Mouse (Mus musculus) embryo, embryonic 10.5 days (tissue): ENCODE data around the gene 4930453N24Rik.

ENCODE experiments used
- DNase-seq: peaks from one replicate; pipeline ENCODE4 v3.0.0-alpha.2; 2015; ENCODE audit warnings: low spot score

Gene 4930453N24Rik

DNA sequence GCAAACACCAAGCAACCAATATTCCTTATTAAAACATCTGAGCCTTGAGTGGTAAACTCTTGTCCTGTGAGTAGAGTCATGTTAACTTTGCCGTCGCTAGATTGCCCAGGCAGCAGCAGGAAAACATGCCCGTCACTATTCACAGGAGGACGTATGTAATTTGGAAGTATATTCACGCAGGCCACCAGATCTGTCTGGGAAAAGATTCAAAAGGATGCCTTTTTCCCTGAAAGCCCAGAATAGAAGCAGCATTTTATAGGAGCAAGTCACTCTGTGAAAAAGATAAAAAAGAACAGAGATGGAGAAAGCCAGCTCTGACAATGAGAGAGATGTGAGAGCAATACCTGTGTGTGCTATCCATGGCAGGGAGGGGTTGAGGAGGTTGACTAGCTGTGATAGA lies 49.4 kb downstream of the 4930453N24Rik start:
- no peak for DNase-seq

DNA sequence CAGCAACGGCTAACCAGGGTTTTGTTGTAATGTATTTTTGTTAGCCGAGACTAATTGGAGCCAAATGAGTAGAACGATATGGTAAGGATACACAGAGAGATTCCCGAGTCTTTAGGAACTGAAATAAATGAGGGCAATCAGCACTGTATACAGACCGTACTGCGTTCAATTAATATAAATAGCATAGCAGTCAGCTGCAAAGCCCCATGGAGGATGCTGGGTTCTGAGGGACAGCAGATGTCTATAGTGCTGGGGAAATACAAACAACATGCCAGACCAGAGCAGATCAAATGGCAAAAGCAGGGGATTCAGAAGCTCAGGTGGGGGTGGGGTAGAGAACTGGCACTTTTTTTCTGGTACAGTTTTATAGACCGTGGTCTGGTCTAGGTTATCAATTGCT lies 51.9 kb downstream of the 4930453N24Rik start:
- DNase-seq = peak; percentile 40

DNA sequence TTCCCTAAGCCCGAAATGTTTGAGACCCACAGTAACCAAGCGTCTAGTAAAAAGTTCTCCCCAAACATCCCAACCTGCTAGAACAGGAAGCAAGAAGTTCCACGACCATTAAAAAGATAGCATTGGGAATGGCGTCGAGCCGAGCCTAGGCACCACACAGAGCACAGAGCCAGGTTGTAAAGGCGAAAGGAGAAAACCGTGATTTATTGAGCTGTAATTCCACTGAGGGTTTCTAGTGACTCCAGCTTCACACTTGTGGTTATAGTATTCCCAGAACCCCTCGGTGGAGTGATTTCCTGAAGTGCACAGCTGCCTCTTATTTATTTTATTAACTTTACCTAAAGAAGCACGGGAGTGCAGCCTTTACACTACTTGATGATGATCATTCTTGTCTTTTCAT lies 53.1 kb downstream of the 4930453N24Rik start:
- DNase-seq = peak; percentile 42

DNA sequence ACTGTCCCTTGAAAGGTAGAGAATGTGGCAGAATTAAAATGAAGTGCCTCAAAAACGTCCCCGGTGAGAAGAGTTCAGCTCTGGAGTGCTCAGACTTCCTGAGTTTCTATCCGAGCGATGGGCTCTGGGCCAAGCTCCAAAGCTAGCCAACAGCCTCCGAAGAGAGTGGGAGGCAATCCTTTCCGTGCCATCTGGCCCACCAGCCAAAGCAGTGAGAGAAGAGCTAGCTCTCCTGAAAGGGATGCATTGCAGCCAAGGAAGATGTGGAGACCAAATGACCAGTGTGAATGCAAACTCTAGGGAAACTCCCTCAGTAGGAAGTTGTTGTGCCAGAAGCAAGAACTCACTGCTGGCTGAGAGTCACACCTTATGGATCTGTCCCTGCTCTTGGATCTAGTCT lies 59.1 kb downstream of the 4930453N24Rik start:
- DNase-seq = no peak
